Mouse (Mus musculus) embryonic facial prominence, embryonic 12.5 days (tissue): ENCODE data around the gene Atxn2. TPM values are rescaled to one million over a fixed set of nuclear protein-coding genes. Genes with fewer than 3 reads are reported as not detected.
A peak's percentile ranks its signal among the peaks of the same experiment; 100 is the strongest.
"Not testable (repeated sequence)": the region's sequence is repeated elsewhere in the genome, so short reads cannot be mapped to it uniquely, and the experiment has no call there.

ENCODE experiments used
- ATAC-seq: fragments of 200-750 bp; cut with Nextera tagmentation; 2 replicates; pipeline ENCODE4 v1.8.0; 2017; ENCODE audit not compliant: insufficient number of reproducible peaks, insufficient read depth, low FRiP score, low TSS enrichment
- H3K27ac ChIP-seq: fragments of 300-500 bp; sonication (generic); 2 replicates; pipeline ENCODE4 v1.5.1; 2016; ENCODE audit warnings: mild to moderate bottlenecking
- H3K27me3 ChIP-seq: fragments of 300-500 bp; sonication (generic); 2 replicates; pipeline ENCODE4 v1.6.1; 2016; ENCODE audit warnings: mild to moderate bottlenecking, moderate library complexity
- H3K36me3 ChIP-seq: fragments of 300-500 bp; sonication (generic); 2 replicates; pipeline ENCODE4 v1.6.1; 2016; ENCODE audit warnings: mild to moderate bottlenecking
- H3K4me1 ChIP-seq: fragments of 300-500 bp; sonication (generic); 2 replicates; pipeline ENCODE4 v1.6.1; 2016
- H3K4me2 ChIP-seq: fragments of 300-500 bp; sonication (generic); replicated peaks from 2 replicates; pipeline ENCODE4 v1.6.1; 2016; ENCODE audit warnings: mild to moderate bottlenecking, moderate library complexity
- H3K4me3 ChIP-seq: fragments of 300-500 bp; sonication (generic); 2 replicates; pipeline ENCODE4 v1.5.1; 2016; ENCODE audit warnings: mild to moderate bottlenecking
- H3K9ac ChIP-seq: fragments of 300-500 bp; sonication (generic); 2 replicates; pipeline ENCODE4 v1.6.1; 2016; ENCODE audit warnings: mild to moderate bottlenecking, moderate library complexity
- H3K9me3 ChIP-seq: fragments of 300-500 bp; sonication (generic); 2 replicates; pipeline ENCODE4 v1.6.1; 2016; ENCODE audit warnings: mild to moderate bottlenecking, moderate library complexity
- WGBS: fragments of 180-500 bp; shearing (Covaris S2); methylation state at CpG from one replicate; pipeline ENCODE4 v1.1.7; 2016; 5-methylcytosine and 5-hydroxymethylcytosine counted together
- polyA plus RNA-seq: library from polyadenylated mRNA; unstranded; fragments of >200 nt; fragmentation: Nextera tagmentation; extraction: Ambion mirVana; gene quantifications from 2 replicates; pipeline ENCODE4 v1.2.1, GENCODE M21; 2016

Gene Atxn2
- polyA plus RNA-seq, 1 experiment from 2014 or later, result 72.3 TPM

GRCm38 (mm10) chr5:121738576-121739191 lies 27.5 kb downstream of the Atxn2 start:
- Histone ChIP-seq H3K4me3 (no peak overlapping the region), H3K36me3 (0 out of 2 replicates have a peak, but pooled peaks cover 8% of the 10 kb centered on the region), H3K9ac (no peak overlapping the region), H3K9me3 (no peaks in the 10 kb centered on the region), H3K4me2 (no peak overlapping the region), H3K4me1 (no peaks in the 10 kb centered on the region), H3K27me3 (no peaks in the 10 kb centered on the region), H3K27ac (no peak overlapping the region)
- 89% methylated on average over 7 of the region's 7 CpGs for WGBS
- ATAC-seq, result no peak

GRCm38 (mm10) chr5:121740516-121740915 lies 29.4 kb downstream of the Atxn2 start:
- no peak for ATAC-seq
- Histone ChIP-seq H3K4me3 (no peak overlapping the region), H3K9ac (no peak overlapping the region), H3K9me3 (no peaks in the 10 kb centered on the region), H3K36me3 (0 out of 2 replicates have a peak, but pooled peaks cover 4% of the 10 kb centered on the region), H3K4me1 (no peaks in the 10 kb centered on the region), H3K4me2 (no peak overlapping the region), H3K27ac (no peak overlapping the region), H3K27me3 (no peaks in the 10 kb centered on the region)
- WGBS, result 98% methylated on average over 1 of the region's 1 CpGs

- Histone ChIP-seq H3K9me3 (no peaks in the 10 kb centered on the region), H3K27ac (no peak overlapping the region), H3K4me1 (no peaks in the 10 kb centered on the region), H3K27me3 (no peaks in the 10 kb centered on the region), H3K4me2 (no peak overlapping the region), H3K36me3 (no peaks in the 10 kb centered on the region), H3K4me3 (no peak overlapping the region), H3K9ac (no peak overlapping the region)
- no peak for ATAC-seq
- 90% methylated on average over 2 of the region's 2 CpGs for WGBS
Measured at GRCm38 (mm10) chr5:121742915-121743314, 31.8 kb downstream of the Atxn2 start.

- not testable (repeated sequence) for ATAC-seq, H3K4me3 ChIP-seq, H3K9ac ChIP-seq, H3K4me1 ChIP-seq, H3K27ac ChIP-seq, H3K27me3 ChIP-seq, H3K4me2 ChIP-seq, H3K9me3 ChIP-seq
- H3K36me3 ChIP-seq, result peaks cover 33% of the 10 kb centered on the region
- whole genome bisulfite sequencing, result 85% methylated on average over 4 of the region's 4 CpGs
Measured at GRCm38 (mm10) chr5:121747884-121748594, 36.9 kb downstream of the Atxn2 start.

GRCm38 (mm10) chr5:121749633-121750032 lies 38.5 kb downstream of the Atxn2 start:
- no peaks in the 10 kb centered on the region for H3K27me3 ChIP-seq
- H3K27ac ChIP-seq, result no peak overlapping the region
- H3K9me3 ChIP-seq, result no peaks in the 10 kb centered on the region
- no peak overlapping the region for H3K9ac ChIP-seq
- H3K4me1 ChIP-seq, result no peaks in the 10 kb centered on the region
- 97% methylated on average over 2 of the region's 2 CpGs for WGBS
- H3K4me3 ChIP-seq, result no peak overlapping the region
- no peak for ATAC-seq
- H3K4me2 ChIP-seq, result no peak overlapping the region
- H3K36me3 ChIP-seq, result peaks cover 40% of the 10 kb centered on the region

- Histone ChIP-seq H3K4me1 (no peaks in the 10 kb centered on the region), H3K27ac (no peak overlapping the region), H3K27me3 (no peaks in the 10 kb centered on the region), H3K36me3 (peaks cover 40% of the 10 kb centered on the region), H3K4me2 (no peak overlapping the region), H3K4me3 (no peak overlapping the region), H3K9ac (no peak overlapping the region), H3K9me3 (no peaks in the 10 kb centered on the region)
- 78% methylated on average over 2 of the region's 2 CpGs for WGBS
- ATAC-seq, result no peak
Measured at GRCm38 (mm10) chr5:121757900-121758299, 46.8 kb downstream of the Atxn2 start.

- Histone ChIP-seq H3K36me3 (peaks cover 35% of the 10 kb centered on the region), H3K9me3 (no peaks in the 10 kb centered on the region), H3K9ac (0 out of 2 replicates have a peak overlapping the region, but pooled peaks have one; percentile 9), H3K4me3 (no peak overlapping the region), H3K4me2 (no peak overlapping the region), H3K27ac (no peak overlapping the region), H3K27me3 (no peaks in the 10 kb centered on the region), H3K4me1 (no peaks in the 10 kb centered on the region)
- 89% methylated on average over 4 of the region's 4 CpGs for WGBS
- ATAC-seq, result no peak
Measured at GRCm38 (mm10) chr5:121758341-121758740, 47.2 kb downstream of the Atxn2 start.

- Histone ChIP-seq H3K27ac (no peak overlapping the region), H3K27me3 (no peaks in the 10 kb centered on the region), H3K4me3 (no peak overlapping the region), H3K4me1 (no peaks in the 10 kb centered on the region), H3K9me3 (no peaks in the 10 kb centered on the region), H3K4me2 (no peak overlapping the region), H3K36me3 (peaks cover 32% of the 10 kb centered on the region), H3K9ac (no peak overlapping the region)
- WGBS, result 88% methylated on average over 4 of the region's 4 CpGs
- no peak for ATAC-seq
Measured at GRCm38 (mm10) chr5:121759921-121760320, 48.8 kb downstream of the Atxn2 start.

GRCm38 (mm10) chr5:121761459-121761858 lies 50.3 kb downstream of the Atxn2 start:
- Histone ChIP-seq H3K27ac (no peak overlapping the region), H3K36me3 (peaks cover 31% of the 10 kb centered on the region), H3K4me1 (no peaks in the 10 kb centered on the region), H3K4me3 (no peak overlapping the region), H3K9ac (no peak overlapping the region), H3K4me2 (no peak overlapping the region), H3K27me3 (no peaks in the 10 kb centered on the region), H3K9me3 (no peaks in the 10 kb centered on the region)
- WGBS, result 68% methylated on average over 7 of the region's 7 CpGs
- no peak for ATAC-seq

GRCm38 (mm10) chr5:121762949-121763348 lies 51.8 kb downstream of the Atxn2 start:
- H3K4me2 ChIP-seq, result no peak overlapping the region
- WGBS, result 90% methylated on average over 6 of the region's 6 CpGs
- H3K36me3 ChIP-seq, result peaks cover 20% of the 10 kb centered on the region
- no peaks in the 10 kb centered on the region for H3K27me3 ChIP-seq
- no peaks in the 10 kb centered on the region for H3K9me3 ChIP-seq
- no peak overlapping the region for H3K9ac ChIP-seq
- H3K27ac ChIP-seq, result no peak overlapping the region
- ATAC-seq, result no peak
- H3K4me1 ChIP-seq, result no peaks in the 10 kb centered on the region
- no peak overlapping the region for H3K4me3 ChIP-seq

- no peak overlapping the region for H3K27ac ChIP-seq
- no peaks in the 10 kb centered on the region for H3K27me3 ChIP-seq
- no peak overlapping the region for H3K4me2 ChIP-seq
- WGBS, result 86% methylated on average over 2 of the region's 2 CpGs
- no peak overlapping the region for H3K4me3 ChIP-seq
- no peaks in the 10 kb centered on the region for H3K4me1 ChIP-seq
- ATAC-seq, result no peak
- no peaks in the 10 kb centered on the region for H3K9me3 ChIP-seq
- no peak overlapping the region for H3K9ac ChIP-seq
- peaks cover 12% of the 10 kb centered on the region for H3K36me3 ChIP-seq
Measured at GRCm38 (mm10) chr5:121765020-121765419, 53.9 kb downstream of the Atxn2 start.

GRCm38 (mm10) chr5:121766038-121766773 lies 55.1 kb downstream of the Atxn2 start:
- no peak for ATAC-seq
- WGBS, result 92% methylated on average over 4 of the region's 4 CpGs
- Histone ChIP-seq H3K4me1 (no peaks in the 10 kb centered on the region), H3K27ac (no peak overlapping the region), H3K36me3 (peaks cover 8% of the 10 kb centered on the region), H3K4me3 (no peak overlapping the region), H3K9me3 (no peaks in the 10 kb centered on the region), H3K9ac (no peak overlapping the region), H3K27me3 (no peaks in the 10 kb centered on the region), H3K4me2 (no peak overlapping the region)
